Mouse (Mus musculus): ENCODE measurements around the gene Sbk2. TPM values are rescaled to one million over a fixed set of nuclear protein-coding genes. Genes with fewer than 3 reads are reported as not detected.

The Sbk2 gene
- polyA plus RNA-seq (2012) = not detected in 2 replicates

- TF ChIP-seq GATA1 (IDR thresholded peaks at IDR 0.05; ENCODE audit: low read length) = no peak
These were observed at the start of gene Sbk2 for GRCm38 (mm10) chr7:4964272-4964671. Sbk2 (minus strand) TSS chr7:4964406.

- TF ChIP-seq GATA1 (IDR thresholded peaks at IDR 0.05; ENCODE audit: low read length) = no peak
These were observed 48.7 kb upstream of the Sbk2 start for GRCm38 (mm10) chr7:5012681-5013513.

GRCm38 (mm10) chr7:5008229-5008628, 44.0 kb upstream of the Sbk2 start:
- TF ChIP-seq GATA1 (IDR thresholded peaks at IDR 0.05; ENCODE audit: low read length) = no peak

DNA sequence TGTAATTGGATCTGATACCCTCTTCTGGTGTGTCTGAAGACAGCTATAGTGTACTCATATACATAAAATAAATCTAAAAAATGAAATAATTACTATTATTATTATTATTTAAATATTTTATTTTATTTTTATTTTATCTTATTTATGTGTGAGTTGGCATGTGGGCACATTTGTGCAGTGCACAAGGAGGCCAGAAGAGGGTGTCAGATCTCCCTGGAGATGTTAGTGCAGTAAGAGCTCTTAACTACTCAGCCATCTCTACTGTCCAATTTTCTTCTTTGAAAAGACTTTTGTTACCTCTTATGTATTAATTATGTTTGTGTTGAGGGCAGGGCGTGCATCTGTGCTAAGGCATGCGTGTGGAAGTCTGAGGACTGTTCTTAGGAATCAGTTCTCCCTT, 35.7 kb upstream of the Sbk2 start:
- TF ChIP-seq GATA1 (IDR thresholded peaks at IDR 0.05; ENCODE audit: low read length) = no peak

DNA sequence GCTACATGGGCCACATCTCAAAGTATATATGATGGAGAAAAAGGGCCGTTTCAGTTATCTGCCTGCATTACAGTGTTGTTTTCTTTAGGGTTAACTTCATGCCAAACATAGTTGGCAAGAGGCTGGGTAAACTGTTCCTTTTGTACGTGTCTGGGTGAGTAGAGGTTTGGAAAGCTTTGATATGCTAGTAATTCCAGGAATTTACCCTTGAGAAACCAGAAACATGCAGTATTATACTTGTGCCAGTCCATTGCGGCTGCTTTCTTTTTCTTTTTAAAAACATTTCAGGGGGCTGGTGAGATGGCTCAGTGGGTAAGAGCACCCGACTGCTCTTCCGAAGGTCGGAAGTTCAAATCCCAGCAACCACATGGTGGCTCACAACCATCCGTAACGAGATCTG, 32.7 kb upstream of the Sbk2 start:
- TF ChIP-seq GATA1 (IDR thresholded peaks at IDR 0.05; ENCODE audit: low read length) = no peak

GRCm38 (mm10) chr7:4996003-4996895, 32.0 kb upstream of the Sbk2 start, which contains the start of gene Zfp579:
Zfp579 (minus strand) TSS chr7:4996158.
- no peak for TF ChIP-seq GATA1 (IDR thresholded peaks at IDR 0.05; ENCODE audit: low read length)

GRCm38 (mm10) chr7:4995268-4996002, 31.2 kb upstream of the Sbk2 start:
- TF ChIP-seq GATA1 (IDR thresholded peaks at IDR 0.05; ENCODE audit: low read length) = no peak

GRCm38 (mm10) chr7:4993999-4994788, 30.0 kb upstream of the Sbk2 start:
- no peak for TF ChIP-seq GATA1 (IDR thresholded peaks at IDR 0.05; ENCODE audit: low read length)

DNA sequence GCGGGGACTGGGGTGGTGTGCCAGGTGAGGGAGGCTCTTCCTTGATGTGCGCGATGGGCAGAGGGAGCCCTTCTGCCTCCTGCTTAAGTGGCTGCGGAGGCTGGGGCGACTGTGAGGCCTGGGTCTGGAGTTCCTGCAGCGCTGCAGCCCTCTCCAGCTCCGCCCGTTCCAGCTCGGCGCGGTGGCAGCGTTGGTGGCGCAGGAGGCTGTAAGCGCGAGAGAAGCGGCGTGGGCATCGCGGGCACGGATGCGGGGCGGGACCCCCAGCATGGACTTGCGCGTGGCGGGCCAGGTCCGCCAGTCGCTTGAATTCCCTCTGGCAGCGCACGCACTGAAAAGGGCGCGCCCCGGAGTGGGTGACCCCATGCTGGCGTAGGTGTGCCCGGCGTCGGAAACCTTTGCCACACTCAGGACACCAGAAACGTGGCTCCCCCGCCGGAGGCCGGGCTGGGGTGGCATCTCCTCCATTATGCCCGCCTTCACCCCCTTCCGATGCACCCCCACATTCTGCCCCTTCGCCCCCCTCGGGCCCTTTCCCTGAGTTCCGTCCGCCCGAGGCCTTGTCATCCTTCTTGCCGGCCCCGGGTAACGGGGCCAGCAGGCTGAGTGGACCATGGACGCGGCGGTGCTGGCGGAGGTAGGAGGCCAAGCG, 29.3 kb upstream of the Sbk2 start:
- TF ChIP-seq GATA1 (IDR thresholded peaks at IDR 0.05; ENCODE audit: low read length) = no peak

DNA sequence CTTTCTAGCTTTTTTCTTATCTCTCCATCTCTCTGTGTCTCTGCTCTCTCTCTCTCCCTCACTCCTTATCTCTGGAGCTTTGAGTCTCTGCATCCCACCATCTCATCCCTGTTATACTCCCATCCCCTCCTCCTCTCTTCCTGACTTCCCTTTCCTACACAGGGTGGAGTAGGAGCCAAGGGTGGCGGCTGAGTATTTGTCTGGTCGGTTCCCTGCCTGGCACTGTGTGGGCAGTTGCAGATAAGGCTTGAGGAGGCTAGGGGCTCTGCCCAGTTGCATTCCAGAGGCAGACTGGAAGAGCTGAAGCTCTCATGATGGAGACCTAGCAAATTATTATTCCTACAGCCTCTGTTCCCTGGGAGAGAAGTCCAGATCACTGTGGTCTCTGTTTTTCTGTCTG, 24.0 kb upstream of the Sbk2 start:
- TF ChIP-seq GATA1 (IDR thresholded peaks at IDR 0.05; ENCODE audit: low read length) = no peak

- no peak for TF ChIP-seq GATA1 (IDR thresholded peaks at IDR 0.05; ENCODE audit: low read length)
These were observed 12.6 kb upstream of the Sbk2 start for GRCm38 (mm10) chr7:4976832-4977231.

GRCm38 (mm10) chr7:4975455-4975854, 11.2 kb upstream of the Sbk2 start:
- TF ChIP-seq GATA1 (IDR thresholded peaks at IDR 0.05; ENCODE audit: low read length) = no peak

DNA sequence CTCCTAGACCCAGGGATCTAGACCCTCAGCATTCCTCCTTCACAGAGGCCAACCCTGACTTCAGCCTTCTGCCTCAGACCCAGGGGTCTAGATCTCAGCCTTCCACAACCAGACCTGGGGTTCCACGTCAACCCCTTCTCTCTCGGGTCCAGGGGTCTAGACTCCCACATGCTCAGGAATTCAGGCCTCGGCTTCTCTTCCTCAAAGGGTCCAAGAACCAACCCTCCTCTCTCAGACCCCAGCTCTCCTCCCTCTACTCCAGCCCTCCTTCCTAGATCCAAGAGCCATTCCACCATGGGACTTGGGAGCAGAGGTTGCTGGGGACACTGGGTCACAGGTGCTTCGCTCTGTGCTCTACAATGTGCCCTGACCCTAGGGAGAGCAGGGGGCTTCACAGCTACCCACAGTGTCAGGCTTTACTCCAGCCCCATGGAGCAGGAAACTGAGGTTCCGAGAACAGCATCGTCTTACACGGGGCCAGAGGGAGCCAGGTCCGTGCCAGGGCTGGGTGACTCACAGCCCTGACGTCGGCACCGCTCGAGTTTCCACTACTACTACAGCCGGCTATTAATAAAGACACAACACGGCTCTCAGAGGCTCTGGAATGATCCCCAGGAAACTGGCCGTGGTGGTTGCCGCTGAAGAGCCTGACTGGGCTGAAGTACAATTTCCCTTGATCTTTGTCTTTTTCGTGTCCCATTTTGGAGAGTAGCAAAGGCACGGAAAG, 8.3 kb upstream of the Sbk2 start:
- TF ChIP-seq GATA1 (IDR thresholded peaks at IDR 0.05; ENCODE audit: low read length) = no peak

DNA sequence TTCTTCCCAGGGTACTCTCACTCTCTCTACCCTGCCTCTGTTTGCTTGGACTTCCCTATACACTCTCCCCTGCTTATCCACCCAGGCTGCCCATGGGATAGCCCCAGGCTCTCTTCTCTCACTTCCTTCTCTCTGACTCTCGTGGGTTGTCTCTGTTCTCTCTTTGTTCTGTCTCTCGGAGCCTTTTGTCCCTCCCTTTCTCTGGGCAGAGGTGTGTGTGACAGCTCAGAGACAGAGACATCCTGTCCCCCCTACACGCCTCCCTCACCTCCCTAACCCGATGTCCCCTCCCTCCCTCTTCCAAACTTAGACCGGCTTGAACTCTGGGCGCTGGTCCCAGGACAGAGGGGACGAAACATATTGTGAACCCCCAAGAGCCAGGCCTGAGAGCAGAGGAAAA, 7.5 kb upstream of the Sbk2 start:
- TF ChIP-seq GATA1 (IDR thresholded peaks at IDR 0.05; ENCODE audit: low read length) = no peak
